Mouse (Mus musculus) heart, postnatal 0 days (tissue): ENCODE measurements around the gene 5430402E10Rik.
"Not testable (repeated sequence)": the region's sequence is repeated elsewhere in the genome, so short reads cannot be mapped to it uniquely, and the experiment has no call there.

Experiments used
- CTCF ChIP-seq: IDR thresholded peaks from 2 replicates; pipeline ENCODE4 v1.5.1; 2016; ENCODE audit warnings: antibody characterized with exemption, control low read depth, low read depth
- EP300 ChIP-seq: IDR thresholded peaks from 2 replicates; pipeline ENCODE4 v1.6.1; 2016; ENCODE audit warnings: antibody characterized with exemption, low read depth

GRCm38 (mm10) chrX:77880033-77880432 is 44.8 kb downstream of the 5430402E10Rik start:
- not testable (repeated sequence) for TF ChIP-seq EP300, CTCF
